Mouse (Mus musculus) olfactory bulb, adult 2 months (tissue): ENCODE results near the gene Tsc2. TPM values are rescaled to one million over a fixed set of nuclear protein-coding genes. Genes with fewer than 3 reads are reported as not detected.

Experiments used
- H3K27ac ChIP-seq: fragments of 200-500 bp; 2 replicates; pipeline ENCODE4 v1.5.1; 2012; ENCODE audit warnings: low read depth, low read length; ENCODE audit not compliant: insufficient read depth
- H3K4me1 ChIP-seq: fragments of 200-500 bp; 2 replicates; pipeline ENCODE4 v1.6.1; 2012; ENCODE audit warnings: low read length; ENCODE audit not compliant: control insufficient read depth, insufficient read depth
- H3K4me3 ChIP-seq: fragments of 200-500 bp; 2 replicates; pipeline ENCODE4 v1.5.1; 2012; ENCODE audit warnings: mild to moderate bottlenecking, low read depth, low read length, moderate library complexity; ENCODE audit not compliant: insufficient read depth
- CTCF ChIP-seq: fragments of 200-500 bp; IDR thresholded peaks from 2 replicates; pipeline ENCODE4 v1.5.1; 2012; ENCODE audit warnings: low read depth, mild to moderate bottlenecking, low read length, moderate library complexity; ENCODE audit not compliant: insufficient read depth
- POLR2A ChIP-seq: fragments of 200-500 bp; IDR thresholded peaks from 2 replicates; pipeline ENCODE4 v1.6.1; 2012; ENCODE audit warnings: mild to moderate bottlenecking, low read depth, low read length, moderate library complexity; ENCODE audit not compliant: insufficient read depth
- WGBS: fragments of 180-500 bp; shearing (Covaris S2); methylation state at CpG from one replicate; pipeline ENCODE4 v1.1.7; 2018; 5-methylcytosine and 5-hydroxymethylcytosine counted together
- polyA plus RNA-seq: library from polyadenylated mRNA; stranded (reverse); fragments of >200 nt; gene quantifications from 2 replicates; pipeline ENCODE4 v1.2.4, GENCODE M21; 2012; ENCODE audit warnings: low replicate concordance; ENCODE audit not compliant: missing spikeins, insufficient read depth, insufficient read length

Tsc2 gene
- polyA plus RNA-seq, 1 experiment, result 286 TPM

DNA sequence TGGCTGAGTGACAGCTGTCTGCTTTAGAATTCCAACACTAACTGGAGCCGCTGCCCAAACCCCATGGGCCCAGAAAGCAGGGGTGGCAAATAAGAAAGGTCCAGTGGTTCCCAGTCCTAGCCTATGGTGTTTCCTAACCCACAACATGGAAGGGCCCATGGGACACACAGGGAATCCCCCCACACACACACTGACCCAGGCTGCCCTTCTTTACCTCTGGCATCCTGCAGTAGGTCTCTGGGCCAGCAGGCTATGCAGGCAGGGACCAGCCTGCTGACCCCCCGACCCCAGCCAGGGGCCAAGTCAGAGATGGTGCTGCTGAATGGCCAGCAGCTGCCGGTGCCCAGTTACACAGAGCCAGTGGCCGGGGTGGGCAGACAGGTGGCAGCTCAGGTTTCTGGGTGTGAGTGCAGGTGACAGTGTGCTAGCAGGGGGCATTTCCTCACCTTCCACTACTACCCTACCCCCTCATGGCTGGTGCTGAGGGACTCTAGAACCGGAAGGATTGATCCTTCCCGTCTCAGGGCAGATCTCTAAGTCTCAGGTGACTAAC lies 10.4 kb upstream of the Tsc2 start:
- Histone ChIP-seq H3K4me1 (peaks cover 72% of the 10 kb centered on the region), H3K27ac (no peak overlapping the region), H3K4me3 (no peak overlapping the region)
- no peak for TF ChIP-seq CTCF
- no peak for TF ChIP-seq POLR2A
- 82% methylated on average over 6 of the region's 6 CpGs for WGBS

DNA sequence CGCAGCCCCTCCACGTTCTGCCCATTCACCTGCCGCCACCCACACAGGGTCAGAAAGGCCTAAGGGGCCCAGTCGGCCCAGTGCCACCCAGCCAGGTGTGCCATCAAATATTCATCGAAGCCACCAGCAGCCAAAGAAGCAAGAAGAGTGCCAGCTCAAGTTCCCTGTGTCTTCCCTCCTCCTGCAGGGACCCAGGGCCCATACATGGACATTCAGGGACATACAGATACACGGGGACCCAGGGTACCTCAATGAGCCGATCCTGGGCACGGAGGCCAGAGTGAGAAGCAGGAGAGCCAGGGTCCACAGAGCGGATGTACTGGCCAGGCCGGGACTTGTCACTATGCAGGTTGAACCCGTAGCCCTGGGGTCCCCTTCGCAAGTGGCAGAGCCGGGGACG lies 9.5 kb upstream of the Tsc2 start:
- Histone ChIP-seq H3K4me3 (no peak overlapping the region), H3K4me1 (peaks cover 69% of the 10 kb centered on the region), H3K27ac (no peak overlapping the region)
- 94% methylated on average over 14 of the region's 14 CpGs for WGBS
- no peak for TF ChIP-seq CTCF
- TF ChIP-seq POLR2A, result no peak

DNA sequence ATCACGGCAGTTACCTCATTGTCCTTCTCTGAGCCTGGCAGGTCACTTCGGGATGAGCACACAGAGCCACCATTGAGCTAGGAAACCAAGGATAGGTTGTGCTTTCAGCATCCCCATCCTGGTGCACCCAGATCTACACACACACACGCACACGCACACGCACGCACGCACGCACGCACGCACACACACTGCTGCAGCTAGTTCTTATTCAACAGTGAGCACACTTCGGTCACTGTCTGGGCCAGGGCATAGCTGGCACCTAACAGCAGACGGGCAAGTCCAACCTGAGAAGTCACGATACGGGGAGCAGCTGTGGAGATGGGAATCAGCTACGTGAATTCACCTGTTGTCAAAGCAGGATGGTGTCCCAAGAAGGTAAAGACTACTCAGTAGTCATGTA lies 8.2 kb upstream of the Tsc2 start:
- TF ChIP-seq CTCF, result no peak
- TF ChIP-seq POLR2A, result no peak
- H3K4me1 ChIP-seq, result peaks cover 67% of the 10 kb centered on the region
- no peak overlapping the region for H3K4me3 ChIP-seq
- whole genome bisulfite sequencing, result 95% methylated on average over 15 of the region's 15 CpGs
- H3K27ac ChIP-seq, result no peak overlapping the region

- TF ChIP-seq POLR2A (no peak), CTCF (no peak)
Observed at GRCm38 (mm10) chr17:24640119-24640518, 7.7 kb upstream of the Tsc2 start.

DNA sequence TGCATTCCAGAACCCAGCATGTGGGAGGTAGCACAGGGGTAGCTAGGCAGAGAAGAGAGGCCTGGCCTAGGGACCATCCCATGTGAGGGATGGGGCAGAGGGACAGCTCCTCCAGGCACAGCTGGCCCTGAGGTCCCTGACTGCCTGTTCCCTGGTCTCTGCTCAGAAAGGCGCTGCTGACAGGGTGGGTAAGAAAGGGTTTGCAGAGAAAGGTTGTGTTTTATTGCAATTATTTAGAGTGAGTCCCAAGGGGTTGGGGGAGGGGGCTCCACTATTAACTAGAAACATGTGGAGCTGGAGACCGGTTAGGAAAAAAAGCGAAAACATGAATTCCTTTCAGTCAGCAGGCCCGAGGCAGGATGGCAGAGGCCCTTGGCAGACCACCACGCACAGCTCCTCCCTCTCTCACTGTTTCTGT lies 7.2 kb upstream of the Tsc2 start:
- Histone ChIP-seq H3K27ac (peak overlapping the region; percentile 27; the same call in 1 of the 2 replicates), H3K4me3 (no peak overlapping the region), H3K4me1 (peaks cover 66% of the 10 kb centered on the region)
- TF ChIP-seq POLR2A, result no peak
- TF ChIP-seq CTCF, result no peak
- WGBS, result 60% methylated on average over 5 of the region's 5 CpGs

More at GRCm38 (mm10) chr17:24640119-24640518, 7.7 kb upstream of the Tsc2 start:
- Histone ChIP-seq H3K4me3 (no peak overlapping the region), H3K4me1 (peaks cover 67% of the 10 kb centered on the region), H3K27ac (no peak overlapping the region)
- WGBS, result 87% methylated on average over 7 of the region's 7 CpGs

- H3K4me3 ChIP-seq, result no peak overlapping the region
- WGBS, result 52% methylated on average over 9 of the region's 9 CpGs
- H3K4me1 ChIP-seq, result peaks cover 62% of the 10 kb centered on the region
- TF ChIP-seq CTCF, result no peak
- TF ChIP-seq POLR2A, result 0 out of 2 replicates have a peak, but pooled peaks have one; percentile 16
- H3K27ac ChIP-seq, result peak overlapping the region; percentile 27
Observed at GRCm38 (mm10) chr17:24638840-24639239, 6.4 kb upstream of the Tsc2 start.

GRCm38 (mm10) chr17:24638214-24638613 lies 5.8 kb upstream of the Tsc2 start:
- WGBS, result 81% methylated on average over 4 of the region's 4 CpGs
- TF ChIP-seq POLR2A (no peak), CTCF (no peak)
- H3K4me1 ChIP-seq, result peaks cover 59% of the 10 kb centered on the region
- H3K27ac ChIP-seq, result no peak overlapping the region
- no peak overlapping the region for H3K4me3 ChIP-seq

- 75% methylated on average over 5 of the region's 5 CpGs for WGBS
- Histone ChIP-seq H3K27ac (no peak overlapping the region), H3K4me3 (no peak overlapping the region), H3K4me1 (peaks cover 57% of the 10 kb centered on the region)
- TF ChIP-seq POLR2A, result no peak
- no peak for TF ChIP-seq CTCF
Observed at GRCm38 (mm10) chr17:24636781-24637481, 4.5 kb upstream of the Tsc2 start.

GRCm38 (mm10) chr17:24635694-24636093 lies 3.3 kb upstream of the Tsc2 start:
- Histone ChIP-seq H3K4me1 (peaks cover 59% of the 10 kb centered on the region), H3K4me3 (no peak overlapping the region), H3K27ac (peak overlapping the region; percentile 86)
- TF ChIP-seq POLR2A, result no peak
- TF ChIP-seq CTCF, result no peak
- 91% methylated on average over 5 of the region's 5 CpGs for WGBS

GRCm38 (mm10) chr17:24635024-24635423 lies 2.6 kb upstream of the Tsc2 start:
- Histone ChIP-seq H3K4me3 (no peak overlapping the region), H3K4me1 (peaks cover 52% of the 10 kb centered on the region), H3K27ac (peak overlapping the region; percentile 86)
- TF ChIP-seq CTCF (no peak), POLR2A (no peak)
- WGBS, result 34% methylated on average over 4 of the region's 4 CpGs
